ENCODE assay signal across 25 mouse cellular contexts in genomic region chr12:10480781-10481180, GRCm38 (mm10).
DNase-seq lines count a peak whose midpoint lies in the region; ATAC-seq and TF ChIP-seq lines count a peak whose summit lies in the region.
"Had no signal": no experiment of that assay in that cellular context is flagged by ENCODE, and none has a peak within 500 bp of the region (broad histone marks: within the 10 kb centered on the region; RNA-seq: fewer than 3 reads in every experiment).

No protein-coding gene starts in this region.

- H3K9me3 ChIP-seq in lung, embryonic 14.5 days (ENCODE audit: low read depth, low read length): no peaks in the 10 kb centered on the region
- no peaks in the 10 kb centered on the region for H3K9me3 ChIP-seq in hindbrain, postnatal 0 days (ENCODE audit: low read length)
- H3K9me3 ChIP-seq: G1E had no signal

- H3K27ac ChIP-seq in lung, embryonic 14.5 days (ENCODE audit: low read depth): no peak overlapping the region
- no peak overlapping the region for H3K27ac ChIP-seq in hindbrain, postnatal 0 days

- H3K4me2 ChIP-seq in lung, embryonic 14.5 days: no peak overlapping the region
- no peak overlapping the region for H3K4me2 ChIP-seq in hindbrain, postnatal 0 days (ENCODE audit: low read depth, low read length)

- DNase-seq in lung, embryonic 14.5 days: peak; percentile 23
- DNase-seq in lung, postnatal 10 days: no peak
- DNase-seq in 3T3-L1 (ENCODE audit: low read depth, low spot score): peak; percentile 54
- DNase-seq in NIH3T3 (ENCODE audit: low read depth): peak; percentile 58
- peak; percentile 17 for DNase-seq in adipocyte (ENCODE audit: low spot score)
- DNase-seq in layer of hippocampus, adult 18-20 months (ENCODE audit: low spot score in 2 of 2): no peak
- DNase-seq in adrenal gland, postnatal 14 days: no peak
- no peak for DNase-seq in hindbrain, postnatal 0 days (ENCODE audit: low spot score)
- DNase-seq: adrenal gland, adult 2 months; adrenal gland, adult 8-10 months; adrenal gland, postnatal 10 days; adrenal gland, postnatal 25 days; adrenal gland, postnatal 36 days; B cell, adult 2 months; cerebellum, adult 11 months; cerebellum, adult 11-12 months; cerebellum, adult 18-20 months; cerebellum, adult 2 months; cerebellum, adult 8-10 months; cerebellum, adult 9-10 months had no signal

- H3K4me3 ChIP-seq in lung, embryonic 14.5 days (ENCODE audit: low read depth, low read length): no peak overlapping the region
- no peak overlapping the region for H3K4me3 ChIP-seq in hindbrain, postnatal 0 days (ENCODE audit: low read length)

- no peak overlapping the region for H3K9ac ChIP-seq in lung, embryonic 14.5 days
- no peak overlapping the region for H3K9ac ChIP-seq in hindbrain, postnatal 0 days (replicated peaks; ENCODE audit: low read length)

- H3K36me3 ChIP-seq in lung, embryonic 14.5 days (ENCODE audit: insufficient read depth): no peaks in the 10 kb centered on the region
- no peaks in the 10 kb centered on the region for H3K36me3 ChIP-seq in hindbrain, postnatal 0 days (ENCODE audit: insufficient read depth, low read length)
- H3K36me3 ChIP-seq: G1E had no signal

- H3K4me1 ChIP-seq in lung, embryonic 14.5 days (ENCODE audit: insufficient read depth): no peaks in the 10 kb centered on the region
- H3K4me1 ChIP-seq in hindbrain, postnatal 0 days (ENCODE audit: insufficient read depth, low read length): no peaks in the 10 kb centered on the region

- no peak for ATAC-seq in lung, embryonic 14.5 days (ENCODE audit: insufficient read depth)
- no peak for ATAC-seq in hindbrain, postnatal 0 days
- ATAC-seq: activated CD4-positive, CD25-positive, alpha-beta regulatory T cell, adult 4 months; CD4-positive, CD25-positive, alpha-beta regulatory T cell, adult 4 months; Patski had no signal

- no peaks in the 10 kb centered on the region for H3K27me3 ChIP-seq in lung, embryonic 14.5 days (ENCODE audit: insufficient read depth, low read length)
- no peaks in the 10 kb centered on the region for H3K27me3 ChIP-seq in hindbrain, postnatal 0 days (ENCODE audit: insufficient read depth, low read length)
- H3K27me3 ChIP-seq: CH12.LX, Patski had no signal

- WGBS in lung, embryonic 14.5 days: 21% methylated on average over 1 of the region's 1 CpGs
- WGBS in hindbrain, postnatal 0 days: 49% methylated on average over 1 of the region's 1 CpGs

- no peak for TF ChIP-seq CTCF in lung, embryonic 14.5 days (IDR thresholded peaks at IDR 0.05; ENCODE audit: low read depth)
- no peak for TF ChIP-seq CTCF in hindbrain, postnatal 0 days (IDR thresholded peaks at IDR 0.05; ENCODE audit: low read depth)

Comparison
In these comparisons a context has a peak if more than half of its experiments do, and no peak if none do; other contexts are left out.
1. DNase-seq: peak in lung, embryonic 14.5 days (single experiment), 3T3-L1 (single experiment), NIH3T3 (single experiment) and adipocyte (single experiment); none in lung, postnatal 10 days (single experiment), layer of hippocampus, adult 18-20 months (0 of 2), adrenal gland, postnatal 14 days (single experiment) and hindbrain, postnatal 0 days (single experiment).